Mouse (Mus musculus) limb, embryonic 15.5 days (tissue): Measurements from ENCODE around the gene Chchd3. TPM values are rescaled to one million over a fixed set of nuclear protein-coding genes. Genes with fewer than 3 reads are reported as not detected.

Source experiments
- ATAC-seq: fragments of 200-750 bp; cut with Nextera tagmentation; 2 replicates; pipeline ENCODE4 v1.8.0; 2017; ENCODE audit warnings: low read depth, moderate TSS enrichment; ENCODE audit not compliant: insufficient number of reproducible peaks, low FRiP score, low TSS enrichment
- H3K27ac ChIP-seq: fragments of 300-500 bp; sonication (generic); 2 replicates; pipeline ENCODE4 v1.5.1; 2015; ENCODE audit warnings: moderate library complexity, mild to moderate bottlenecking, inconsistent platforms
- H3K27me3 ChIP-seq: fragments of 300-500 bp; sonication (generic); 2 replicates; pipeline ENCODE4 v1.6.1; 2015; ENCODE audit warnings: inconsistent platforms
- H3K36me3 ChIP-seq: fragments of 300-500 bp; sonication (generic); 2 replicates; pipeline ENCODE4 v1.6.1; 2015; ENCODE audit warnings: inconsistent platforms
- H3K4me1 ChIP-seq: fragments of 300-500 bp; sonication (generic); 2 replicates; pipeline ENCODE4 v1.6.1; 2015; ENCODE audit warnings: inconsistent platforms
- H3K4me2 ChIP-seq: fragments of 300-500 bp; sonication (generic); 2 replicates; pipeline ENCODE4 v1.6.1; 2015; ENCODE audit warnings: mild to moderate bottlenecking, inconsistent platforms
- H3K4me3 ChIP-seq: fragments of 300-500 bp; sonication (generic); 2 replicates; pipeline ENCODE4 v1.5.1; 2015; ENCODE audit warnings: mild to moderate bottlenecking, inconsistent platforms
- H3K9ac ChIP-seq: fragments of 300-500 bp; sonication (generic); 2 replicates; pipeline ENCODE4 v1.6.1; 2015; ENCODE audit warnings: inconsistent platforms
- H3K9me3 ChIP-seq: fragments of 300-500 bp; sonication (generic); 2 replicates; pipeline ENCODE4 v1.6.1; 2016; ENCODE audit warnings: inconsistent platforms
- WGBS: fragments of 180-500 bp; shearing (Covaris S2); methylation state at CpG from one replicate; pipeline ENCODE4 v1.1.7; 2015; 5-methylcytosine and 5-hydroxymethylcytosine counted together
- polyA plus RNA-seq: library from polyadenylated mRNA; unstranded; fragments of >200 nt; fragmentation: Nextera tagmentation; extraction: Ambion mirVana; gene quantifications from 2 replicates; pipeline ENCODE4 v1.2.1, GENCODE M21; 2015

Chchd3 gene
- polyA plus RNA-seq, 1 experiment from 2014 or later: 97.8 TPM

- WGBS: 73% methylated on average over 2 of the region's 2 CpGs
- Histone ChIP-seq H3K4me3 (no peak overlapping the region), H3K4me2 (no peak overlapping the region), H3K9ac (no peak overlapping the region), H3K36me3 (no peaks in the 10 kb centered on the region), H3K27ac (no peak overlapping the region), H3K9me3 (no peaks in the 10 kb centered on the region), H3K4me1 (no peaks in the 10 kb centered on the region), H3K27me3 (no peaks in the 10 kb centered on the region)
- ATAC-seq: no peak
Observed at GRCm38 (mm10) chr6:32747333-32747732, 312.7 kb downstream of the Chchd3 start.

Other genes with a start within 250 kb of the Chchd3 start
- gene Exoc4, start 188.8 kb upstream of the Chchd3 start, polyA plus RNA-seq: 33.9 and 36.1 TPM in 2 replicates